Mouse (Mus musculus) megakaryocyte-erythroid progenitor cell, adult 5 weeks (primary cell): ENCODE data around the gene Cyp2d11. TPM values are rescaled to one million over a fixed set of nuclear protein-coding genes. Genes with fewer than 3 reads are reported as not detected.

Experiments used
- polyA plus RNA-seq: library from polyadenylated mRNA; stranded (reverse); fragments of >175 nt; gene quantifications from 2 replicates; pipeline ENCODE4 v1.2.3, GENCODE M21; 2012

The Cyp2d11 gene
- not detected in 2 replicates for polyA plus RNA-seq

GRCm38 (mm10) chr15:82393922-82394321 lies at the start of gene Cyp2d11:
Cyp2d11 (minus strand) TSS chr15:82394022.

GRCm38 (mm10) chr15:82433137-82433536 lies 39.3 kb upstream of the Cyp2d11 start, which contains the start of gene Cyp2d9:
Cyp2d9 (plus strand) TSS chr15:82433437.

GRCm38 (mm10) chr15:82406981-82407380 lies 13.2 kb upstream of the Cyp2d11 start, which contains the start of gene Cyp2d10:
Cyp2d10 (minus strand) TSS chr15:82407195.

GRCm38 (mm10) chr15:82379871-82380713 lies 13.7 kb downstream of the Cyp2d11 start, which contains the start of gene Cyp2d22:
Cyp2d22 (minus strand) TSS chr15:82380260.

GRCm38 (mm10) chr15:82354126-82354945 lies 39.5 kb downstream of the Cyp2d11 start, which contains the start of gene Ndufa6:
Ndufa6 (minus strand) TSS chr15:82354322.

Other genes starting within 250 kb of the Cyp2d11 start
- 297 and 300 TPM in 2 replicates for gene Srebf2, start 246.8 kb downstream of the Cyp2d11 start, polyA plus RNA-seq
- 4.9 and 16.3 TPM in 2 replicates for gene Shisa8, start 181.2 kb downstream of the Cyp2d11 start, polyA plus RNA-seq
- gene Tnfrsf13c, start 169.7 kb downstream of the Cyp2d11 start, polyA plus RNA-seq, result 10.6 and 13.7 TPM in 2 replicates
- gene Cenpm, start 149.3 kb downstream of the Cyp2d11 start, polyA plus RNA-seq, result 93.2 and 113 TPM in 2 replicates
- not detected in 2 replicates for gene 1500009C09Rik, start 141.6 kb downstream of the Cyp2d11 start, polyA plus RNA-seq
- 0.25 and 0.28 TPM in 2 replicates for gene Sept3, start 119.1 kb downstream of the Cyp2d11 start, polyA plus RNA-seq
- 0.07 TPM in 1 of 2 replicates, not detected in the other for gene Wbp2nl, start 95.1 kb downstream of the Cyp2d11 start, polyA plus RNA-seq
- gene Naga, start 55.1 kb downstream of the Cyp2d11 start, polyA plus RNA-seq, result 216 and 233 TPM in 2 replicates
- 2.9 and 3.3 TPM in 2 replicates for gene Pheta2, start 55.1 kb downstream of the Cyp2d11 start, polyA plus RNA-seq
- gene Smdt1, start 55.1 kb downstream of the Cyp2d11 start, polyA plus RNA-seq, result 126 and 146 TPM in 2 replicates
- 334 and 349 TPM in 2 replicates for gene Ndufa6, start 39.7 kb downstream of the Cyp2d11 start, polyA plus RNA-seq
- 0.16 and 0.25 TPM in 2 replicates for gene Cyp2d22, start 13.8 kb downstream of the Cyp2d11 start, polyA plus RNA-seq
- not detected in 2 replicates for gene Cyp2d10, start 13.2 kb upstream of the Cyp2d11 start, polyA plus RNA-seq
- not detected in 2 replicates for gene Cyp2d9, start 39.4 kb upstream of the Cyp2d11 start, polyA plus RNA-seq
- gene Cyp2d12, start 161.1 kb upstream of the Cyp2d11 start, polyA plus RNA-seq, result not detected in 2 replicates
- not detected in 2 replicates for gene Cyp2d34, start 226.9 kb upstream of the Cyp2d11 start, polyA plus RNA-seq